Mouse (Mus musculus) cerebral cortex, adult 2 months (tissue): ENCODE measurements around the gene Hoxb8.

ENCODE experiments used
- WGBS: fragments of 180-500 bp; shearing (Covaris S2); methylation state at CpG from one replicate; pipeline ENCODE4 v1.1.7; 2018; 5-methylcytosine and 5-hydroxymethylcytosine counted together

The Hoxb8 gene

DNA sequence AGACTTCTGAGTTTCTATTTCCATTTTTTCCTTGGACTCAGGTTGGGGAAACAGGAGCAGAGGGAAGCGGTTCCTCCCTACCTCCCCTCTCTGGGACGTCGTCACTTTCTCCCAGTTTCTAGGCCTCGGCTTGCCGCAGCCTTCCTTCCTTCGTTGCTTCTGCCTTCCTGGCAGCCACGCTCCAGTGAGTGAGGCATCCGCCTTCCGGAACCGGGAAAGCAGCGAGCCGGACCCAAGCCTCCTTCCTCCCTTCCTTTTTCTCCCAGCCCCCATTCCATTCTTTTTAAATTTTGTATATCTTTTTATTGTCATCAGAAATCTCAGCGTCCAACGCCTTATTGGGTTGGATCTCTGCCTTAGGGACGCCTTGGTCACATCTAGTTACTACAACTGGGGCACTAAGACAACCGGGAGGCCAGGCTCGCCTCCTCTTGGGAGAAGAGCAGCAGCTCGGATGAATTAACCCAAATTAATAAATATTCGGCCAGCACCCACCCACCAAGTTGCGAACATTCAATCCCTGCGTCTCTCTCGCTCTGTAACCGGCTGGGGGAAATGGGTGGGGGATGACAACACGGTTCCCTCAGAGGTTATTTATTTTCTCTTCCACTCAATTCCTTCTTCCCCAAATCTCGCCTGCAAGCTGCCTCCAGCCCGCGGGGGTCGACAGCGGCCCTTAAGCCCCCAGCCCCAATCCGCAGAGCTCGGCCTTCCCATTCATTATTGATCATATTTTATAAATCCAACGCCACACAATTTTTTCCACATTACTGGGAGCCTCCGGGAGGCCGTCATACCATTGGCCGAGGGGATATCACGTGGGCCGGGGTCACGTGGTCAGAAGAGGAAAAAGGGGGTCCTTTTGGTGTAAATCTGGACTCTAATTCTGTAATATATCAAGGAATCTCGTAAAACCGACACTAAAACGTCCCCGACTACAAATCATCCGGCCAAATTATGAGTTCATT lies 4.3 kb downstream of the Hoxb8 start, which contains the start of gene Hoxb7:
Gene Hoxb7, plus strand, starts transcription at position 853 of the 968 bp plus-strand sequence.
- WGBS = 3% methylated on average over 43 of the region's 43 CpGs

- 2% methylated on average over 55 of the region's 55 CpGs for WGBS
These were observed 5.2 kb downstream of the Hoxb8 start for GRCm38 (mm10) chr11:96286739-96287385.

- 4% methylated on average over 9 of the region's 9 CpGs for WGBS
These were observed 5.7 kb downstream of the Hoxb8 start for GRCm38 (mm10) chr11:96287411-96287810.

GRCm38 (mm10) chr11:96288455-96289221 lies 6.9 kb downstream of the Hoxb8 start:
- 17% methylated on average over 1 of the region's 1 CpGs for WGBS

- WGBS = 8% methylated on average over 21 of the region's 21 CpGs
These were observed 7.6 kb downstream of the Hoxb8 start for GRCm38 (mm10) chr11:96289293-96289692.

GRCm38 (mm10) chr11:96289837-96290236 lies 8.1 kb downstream of the Hoxb8 start:
- 9% methylated on average over 6 of the region's 6 CpGs for WGBS

- 8% methylated on average over 17 of the region's 17 CpGs for WGBS
These were observed 9.1 kb downstream of the Hoxb8 start for GRCm38 (mm10) chr11:96290705-96291355.

- WGBS = 3% methylated on average over 22 of the region's 22 CpGs
These were observed 10.2 kb downstream of the Hoxb8 start, which contains the start of gene Hoxb6 for GRCm38 (mm10) chr11:96291681-96292564. Gene Hoxb6, plus strand, starts transcription at chr11:96292476.

DNA sequence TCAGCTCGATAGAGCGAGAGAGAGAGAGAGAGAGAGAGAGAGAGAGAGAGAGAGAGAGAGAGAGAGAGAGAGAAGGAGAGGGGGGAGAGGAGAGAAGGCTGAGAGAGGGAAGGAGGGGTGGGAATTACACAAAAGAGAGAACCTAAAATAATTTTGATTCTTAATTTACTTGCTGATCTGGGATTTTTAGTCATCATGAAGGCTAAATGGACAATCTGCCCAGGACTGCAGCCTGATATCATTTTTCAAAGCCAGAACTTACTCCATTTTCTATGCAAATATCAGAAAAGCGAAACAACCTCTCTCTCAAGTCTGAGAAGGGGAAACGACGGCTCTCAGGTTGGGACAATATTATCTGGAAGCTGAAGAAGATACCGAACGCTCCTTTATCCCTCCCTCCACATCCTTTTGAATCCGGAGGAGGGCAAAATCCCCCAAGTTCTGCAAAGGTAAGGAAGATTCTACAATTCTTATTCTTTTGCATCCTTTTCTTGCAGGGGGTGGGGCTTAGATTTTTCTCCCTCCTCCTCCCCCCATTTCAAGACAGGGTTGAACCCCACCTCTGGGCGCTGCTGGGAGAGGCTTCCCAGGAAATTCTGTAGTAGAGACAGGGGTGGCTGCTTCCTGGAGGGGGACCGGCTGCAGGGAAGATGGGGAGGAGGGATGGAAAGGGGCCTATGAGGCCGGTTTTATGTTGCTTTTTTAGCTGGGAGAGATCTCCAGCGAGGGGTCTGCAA lies 11.0 kb downstream of the Hoxb8 start:
- 3% methylated on average over 12 of the region's 12 CpGs for WGBS

- 2% methylated on average over 22 of the region's 22 CpGs for WGBS
These were observed 11.7 kb downstream of the Hoxb8 start for GRCm38 (mm10) chr11:96293302-96293921.

DNA sequence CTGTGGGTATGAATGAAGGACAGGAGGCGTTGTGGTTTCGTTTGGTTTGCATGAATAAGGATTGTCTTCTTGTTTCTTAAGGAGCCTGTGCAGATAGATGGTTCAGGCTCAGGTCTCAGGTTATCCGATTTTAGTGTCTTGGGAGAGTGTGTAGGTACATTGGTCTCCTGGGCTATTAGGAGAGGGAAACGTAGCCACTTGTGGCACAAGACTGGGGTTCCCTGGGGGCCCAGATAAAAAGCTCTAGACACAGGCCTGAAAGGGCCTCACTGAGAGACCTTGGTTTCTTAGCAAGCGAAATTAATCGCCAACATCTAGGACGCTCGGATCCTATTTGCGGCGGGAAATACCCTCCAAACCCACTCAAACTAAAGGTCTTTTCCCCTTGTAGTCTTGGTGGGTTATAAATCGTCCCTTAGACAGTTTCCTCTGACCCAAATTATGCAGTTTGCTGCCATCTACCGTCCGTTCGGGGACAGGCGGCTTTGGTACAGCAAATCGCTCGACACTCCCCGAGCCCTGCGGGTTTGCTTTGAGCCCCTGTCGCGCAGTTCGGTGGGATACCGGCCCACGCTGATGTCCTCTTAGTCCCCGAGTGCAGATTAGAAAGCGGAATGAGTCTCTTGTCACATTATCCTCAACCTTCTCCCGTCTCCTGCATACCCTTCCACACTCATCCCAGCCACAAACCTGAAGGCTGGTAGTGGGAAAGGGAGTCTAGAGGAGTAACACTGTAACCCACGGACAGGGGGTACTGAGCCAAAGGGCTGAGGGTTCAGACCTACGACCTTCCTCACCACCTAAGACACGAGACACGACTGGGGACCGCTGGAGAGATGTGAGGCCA lies 12.8 kb downstream of the Hoxb8 start:
- 1% methylated on average over 32 of the region's 32 CpGs for WGBS

GRCm38 (mm10) chr11:96295092-96295835 lies 13.6 kb downstream of the Hoxb8 start:
- under 1% methylated on average over 30 of the region's 30 CpGs for WGBS

DNA sequence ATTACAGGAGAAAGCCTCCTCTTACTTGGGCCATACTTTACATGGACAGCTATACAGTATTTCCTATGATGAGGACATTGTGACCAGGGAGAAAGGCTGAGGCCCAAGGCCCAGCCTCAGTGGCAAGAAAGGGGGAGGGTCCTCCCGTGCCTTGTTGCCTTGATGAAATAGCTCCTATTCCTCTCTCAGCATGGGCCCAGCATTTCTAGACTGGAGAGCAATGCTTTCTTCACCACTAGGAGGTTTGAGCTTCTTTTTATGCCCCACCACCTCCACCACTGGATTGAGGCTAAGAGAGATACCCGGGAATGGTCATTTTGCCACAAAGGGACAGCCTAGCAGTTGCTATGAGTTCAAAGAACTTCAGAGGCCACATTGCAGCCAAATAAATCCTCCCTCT lies 15.3 kb downstream of the Hoxb8 start:
- WGBS = 3% methylated on average over 2 of the region's 2 CpGs

- 3% methylated on average over 3 of the region's 3 CpGs for WGBS
These were observed 15.7 kb downstream of the Hoxb8 start for GRCm38 (mm10) chr11:96297428-96297827.

- 6% methylated on average over 11 of the region's 11 CpGs for WGBS
These were observed 16.4 kb downstream of the Hoxb8 start for GRCm38 (mm10) chr11:96297968-96298635.

- 2% methylated on average over 66 of the region's 66 CpGs for WGBS
These were observed 17.4 kb downstream of the Hoxb8 start for GRCm38 (mm10) chr11:96298895-96299667.
